Mouse (Mus musculus) forebrain, postnatal 0 days (tissue): Measurements from ENCODE around the gene B3galt1. TPM values are rescaled to one million over a fixed set of nuclear protein-coding genes. Genes with fewer than 3 reads are reported as not detected.

ENCODE experiments used
- ATAC-seq: fragments of 200-750 bp; cut with Nextera tagmentation; 2 replicates; pipeline ENCODE4 v1.8.0; 2017; ENCODE audit warnings: mild to moderate bottlenecking, moderate library complexity
- DNase-seq: peaks from one replicate; pipeline ENCODE4 v3.0.0-alpha.2; 2015
- H3K27ac ChIP-seq: fragments of 300-500 bp; sonication (generic); 2 replicates; pipeline ENCODE4 v1.5.1; 2014; ENCODE audit warnings: low read depth, mild to moderate bottlenecking, antibody characterized with exemption, low read length, moderate library complexity, mixed read lengths
- H3K27me3 ChIP-seq: fragments of 300-500 bp; sonication (generic); 2 replicates; pipeline ENCODE4 v1.6.1; 2014; ENCODE audit warnings: mild to moderate bottlenecking, low read length, mixed read lengths; ENCODE audit not compliant: insufficient read depth
- H3K36me3 ChIP-seq: fragments of 300-500 bp; sonication (generic); 2 replicates; pipeline ENCODE4 v1.6.1; 2014; ENCODE audit warnings: mild to moderate bottlenecking, moderate library complexity; ENCODE audit not compliant: insufficient read depth
- H3K4me1 ChIP-seq: fragments of 300-500 bp; sonication (generic); 2 replicates; pipeline ENCODE4 v1.6.1; 2014; ENCODE audit warnings: antibody characterized with exemption; ENCODE audit not compliant: insufficient read depth
- H3K4me2 ChIP-seq: fragments of 300-500 bp; sonication (generic); 2 replicates; pipeline ENCODE4 v1.6.1; 2014; ENCODE audit warnings: low read depth, mild to moderate bottlenecking, moderate library complexity
- H3K4me3 ChIP-seq: fragments of 300-500 bp; sonication (generic); 2 replicates; pipeline ENCODE4 v1.5.1; 2014; ENCODE audit warnings: low read depth, low read length, mixed read lengths
- H3K9ac ChIP-seq: fragments of 300-500 bp; sonication (generic); 2 replicates; pipeline ENCODE4 v1.6.1; 2014; ENCODE audit warnings: mild to moderate bottlenecking
- H3K9me3 ChIP-seq: fragments of 300-500 bp; sonication (generic); 2 replicates; pipeline ENCODE4 v1.6.1; 2016; ENCODE audit warnings: low read length
- CTCF ChIP-seq: sonication (generic); IDR thresholded peaks from 2 replicates; pipeline ENCODE4 v1.5.1; 2016; ENCODE audit warnings: antibody characterized with exemption, control low read depth, low read depth
- WGBS: fragments of 180-500 bp; shearing (Covaris S2); extraction: QIAGEN DNeasy Blood & Tissue Kit; methylation state at CpG from one replicate; pipeline ENCODE4 v1.1.7; 2014; 5-methylcytosine and 5-hydroxymethylcytosine counted together
- polyA plus RNA-seq: library from polyadenylated mRNA; unstranded; fragments of >200 nt; fragmentation: Nextera tagmentation; extraction: Ambion mirVana; gene quantifications from 2 replicates; pipeline ENCODE4 v1.2.1, GENCODE M21; 2015
- total RNA-seq: library from RNA; depleted of rRNA; stranded (reverse); fragments of >200 nt; gene quantifications from 2 replicates; pipeline ENCODE4 v1.2.3, GENCODE M21; 2014

B3galt1 gene
- total and polyA plus RNA-seq, 2 experiments from 2014 or later: 12.8 to 55.2 TPM

DNA sequence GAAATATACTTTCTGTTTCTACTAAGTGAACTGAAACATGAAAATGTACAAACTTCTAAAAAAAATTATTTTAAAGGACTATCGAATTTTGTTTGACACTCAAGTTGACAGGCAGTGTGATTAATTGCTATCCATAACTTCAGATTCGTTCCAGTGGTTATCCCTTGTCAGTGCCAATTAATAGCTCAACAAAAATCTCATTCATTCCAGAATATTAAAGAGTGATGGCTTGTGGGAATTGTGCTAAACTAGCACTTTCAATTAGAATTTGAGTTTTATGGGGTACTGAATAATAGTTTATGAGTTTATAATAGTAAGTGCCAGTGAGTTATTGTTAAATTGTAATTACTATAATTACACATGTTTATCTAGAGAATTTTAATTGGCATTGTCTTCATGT lies 250.5 kb downstream of the B3galt1 start:
- Histone ChIP-seq H3K27ac (no peak overlapping the region), H3K4me3 (no peak overlapping the region), H3K4me1 (no peaks in the 10 kb centered on the region), H3K36me3 (no peaks in the 10 kb centered on the region), H3K4me2 (no peak overlapping the region), H3K9me3 (no peaks in the 10 kb centered on the region), H3K9ac (no peak overlapping the region), H3K27me3 (no peaks in the 10 kb centered on the region)
- no peak for TF ChIP-seq CTCF
- 58% methylated on average over 2 of the region's 2 CpGs for WGBS
- DNase-seq: no peak
- no peak for ATAC-seq

GRCm38 (mm10) chr2:67818014-67818413 lies 252.3 kb downstream of the B3galt1 start:
- 27% methylated on average over 2 of the region's 2 CpGs for WGBS
- H3K27me3 ChIP-seq: no peaks in the 10 kb centered on the region
- no peak overlapping the region for H3K9ac ChIP-seq
- no peak overlapping the region for H3K4me3 ChIP-seq
- no peaks in the 10 kb centered on the region for H3K9me3 ChIP-seq
- no peak overlapping the region for H3K27ac ChIP-seq
- H3K4me1 ChIP-seq: 0 out of 2 replicates have a peak, but pooled peaks cover 3% of the 10 kb centered on the region
- peak; percentile 65 for DNase-seq
- peak; percentile 97 for ATAC-seq
- H3K36me3 ChIP-seq: no peaks in the 10 kb centered on the region
- no peak overlapping the region for H3K4me2 ChIP-seq
- no peak for TF ChIP-seq CTCF

DNA sequence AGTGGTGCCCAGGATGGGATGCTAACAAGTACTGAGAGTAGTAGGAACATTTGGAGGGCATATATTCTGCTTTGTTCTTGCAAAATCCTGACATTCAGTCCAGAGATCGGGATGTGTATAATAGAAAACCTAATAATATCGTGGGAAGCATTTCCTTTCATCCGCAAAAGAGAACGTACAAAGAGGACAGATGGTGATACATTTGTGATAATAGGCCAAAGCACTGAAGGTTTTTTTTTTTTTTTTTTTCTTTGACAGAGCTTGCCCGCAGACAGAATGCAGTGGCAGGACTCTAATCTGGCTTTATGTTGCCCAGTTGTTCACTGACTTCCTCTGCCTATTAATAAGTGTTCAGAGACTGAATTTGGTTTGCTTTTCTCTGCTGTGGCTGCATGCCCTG lies 256.7 kb downstream of the B3galt1 start:
- H3K27me3 ChIP-seq: no peaks in the 10 kb centered on the region
- TF ChIP-seq CTCF: no peak
- no peaks in the 10 kb centered on the region for H3K36me3 ChIP-seq
- no peak overlapping the region for H3K27ac ChIP-seq
- WGBS: 34% methylated on average over 5 of the region's 5 CpGs
- H3K9me3 ChIP-seq: no peaks in the 10 kb centered on the region
- H3K4me2 ChIP-seq: no peak overlapping the region
- H3K4me1 ChIP-seq: 0 out of 2 replicates have a peak, but pooled peaks cover 3% of the 10 kb centered on the region
- H3K9ac ChIP-seq: no peak overlapping the region
- no peak overlapping the region for H3K4me3 ChIP-seq
- no peak for ATAC-seq
- DNase-seq: no peak

- ATAC-seq (no peak), DNase-seq (no peak)
- 89% methylated on average over 4 of the region's 4 CpGs for WGBS
- Histone ChIP-seq H3K27me3 (no peaks in the 10 kb centered on the region), H3K4me1 (no peaks in the 10 kb centered on the region), H3K9ac (no peak overlapping the region), H3K9me3 (no peaks in the 10 kb centered on the region), H3K4me3 (no peak overlapping the region), H3K36me3 (no peaks in the 10 kb centered on the region), H3K27ac (no peak overlapping the region), H3K4me2 (no peak overlapping the region)
- no peak for TF ChIP-seq CTCF
Measured at GRCm38 (mm10) chr2:67827697-67828096, 262.0 kb downstream of the B3galt1 start.

DNA sequence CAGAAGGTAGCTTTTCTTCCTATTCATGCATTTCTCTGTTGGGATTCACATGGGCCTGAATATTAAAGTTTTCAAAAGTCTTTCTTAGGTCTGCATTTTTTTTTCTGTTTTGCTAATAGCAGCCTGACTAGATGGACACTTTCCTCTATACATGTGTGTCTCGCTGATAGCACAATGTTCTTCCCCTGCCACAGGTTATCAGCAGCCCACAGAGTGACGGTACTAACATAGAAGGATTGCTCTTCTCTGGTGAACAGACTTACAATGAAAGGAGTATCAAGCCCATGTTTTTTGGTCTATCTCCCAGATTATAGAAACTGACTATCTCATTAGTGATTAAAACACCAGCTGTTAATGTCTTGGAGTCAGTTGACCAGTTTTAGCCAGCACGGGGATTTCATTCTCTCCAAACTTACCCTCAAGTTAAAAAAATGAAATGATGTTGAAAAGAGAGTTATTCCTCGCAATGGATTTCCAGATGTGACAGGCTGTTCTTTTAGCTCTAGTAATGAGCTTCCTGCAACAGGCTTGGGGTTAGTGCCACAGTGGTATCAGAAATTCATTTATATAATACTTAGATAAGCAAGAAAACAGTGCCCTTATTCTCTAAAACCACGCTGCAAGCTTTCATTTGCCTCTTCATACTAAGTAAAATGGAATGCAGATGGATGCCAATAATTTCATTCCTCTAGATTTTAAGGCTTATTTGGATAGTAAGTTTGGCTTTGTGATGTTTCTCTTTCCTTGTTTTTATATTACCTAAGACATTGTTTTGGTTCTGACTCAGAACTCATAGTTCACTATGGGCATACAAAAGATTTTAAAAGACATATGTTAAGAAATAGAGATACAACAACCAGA lies 263.6 kb downstream of the B3galt1 start:
- Histone ChIP-seq H3K9me3 (no peaks in the 10 kb centered on the region), H3K27me3 (no peaks in the 10 kb centered on the region), H3K4me2 (no peak overlapping the region), H3K4me3 (no peak overlapping the region), H3K36me3 (no peaks in the 10 kb centered on the region), H3K9ac (no peak overlapping the region), H3K27ac (no peak overlapping the region), H3K4me1 (no peaks in the 10 kb centered on the region)
- DNase-seq (no peak), ATAC-seq (no peak)
- no peak for TF ChIP-seq CTCF
- WGBS: 88% methylated on average over 5 of the region's 5 CpGs

DNA sequence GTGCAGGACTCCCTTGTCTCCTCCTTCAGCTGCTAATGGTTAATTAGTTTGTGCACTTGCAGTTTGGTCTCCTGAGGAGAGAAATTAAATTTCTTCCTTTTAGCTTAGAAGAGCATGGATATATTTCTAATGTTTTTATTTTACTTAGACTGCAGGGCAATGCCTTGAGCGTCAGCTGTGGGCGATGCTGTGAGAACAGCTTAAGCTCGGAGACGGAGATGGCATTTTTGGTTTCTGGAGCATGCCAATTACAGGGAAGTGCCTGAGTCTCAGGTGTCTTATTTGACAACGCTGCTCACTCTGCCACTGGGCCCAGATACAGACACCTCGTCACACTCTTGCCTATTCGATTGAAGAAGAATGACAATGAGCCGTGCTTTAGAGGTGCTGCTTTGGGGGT lies 282.1 kb downstream of the B3galt1 start:
- Histone ChIP-seq H3K4me2 (no peak overlapping the region), H3K36me3 (no peaks in the 10 kb centered on the region), H3K4me3 (no peak overlapping the region), H3K9me3 (no peaks in the 10 kb centered on the region), H3K27me3 (no peaks in the 10 kb centered on the region), H3K9ac (no peak overlapping the region), H3K27ac (no peak overlapping the region), H3K4me1 (no peaks in the 10 kb centered on the region)
- no peak for DNase-seq
- no peak for ATAC-seq
- WGBS: 61% methylated on average over 8 of the region's 8 CpGs
- no peak for TF ChIP-seq CTCF

DNA sequence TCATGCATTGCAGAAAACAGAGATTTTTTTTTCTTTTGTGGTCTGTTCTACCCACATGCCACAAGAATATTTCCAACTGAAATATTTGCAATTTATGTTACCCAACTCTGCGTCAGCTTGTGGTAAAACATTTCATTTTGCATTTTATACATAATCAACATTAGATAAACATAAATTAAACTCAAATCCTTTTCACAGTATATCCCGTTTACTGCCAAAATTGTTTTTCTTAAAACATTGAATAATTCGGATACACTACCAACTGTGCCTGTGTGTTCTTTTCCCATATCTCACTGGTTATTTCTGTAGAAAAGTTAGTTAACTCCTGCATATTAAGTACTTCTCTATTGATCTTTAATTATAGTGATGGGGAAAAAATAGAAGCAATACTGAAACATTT lies 285.1 kb downstream of the B3galt1 start:
- peak; percentile 56 for ATAC-seq
- H3K9ac ChIP-seq: no peak overlapping the region
- H3K27me3 ChIP-seq: no peaks in the 10 kb centered on the region
- H3K4me2 ChIP-seq: no peak overlapping the region
- DNase-seq: peak; percentile 24
- WGBS: 59% methylated on average over 3 of the region's 3 CpGs
- no peaks in the 10 kb centered on the region for H3K9me3 ChIP-seq
- H3K36me3 ChIP-seq: no peaks in the 10 kb centered on the region
- no peak for TF ChIP-seq CTCF
- H3K4me3 ChIP-seq: no peak overlapping the region
- H3K4me1 ChIP-seq: no peaks in the 10 kb centered on the region
- H3K27ac ChIP-seq: no peak overlapping the region
